Mouse (Mus musculus) bone marrow, adult 2 months (tissue): ENCODE results near the gene Thap8.

ENCODE experiments used
- CTCF ChIP-seq: fragments of 200-500 bp; IDR thresholded peaks from 2 replicates; pipeline ENCODE4 v1.5.1; 2011; ENCODE audit warnings: low read length, control low read depth; ENCODE audit not compliant: control insufficient read depth, insufficient read depth
- POLR2A ChIP-seq: fragments of 200-500 bp; IDR thresholded peaks from 2 replicates; pipeline ENCODE4 v1.6.1; 2011; ENCODE audit warnings: low read depth, mild to moderate bottlenecking, control low read depth, low read length, borderline replicate concordance; ENCODE audit not compliant: control insufficient read depth

- no peak for TF ChIP-seq POLR2A
- TF ChIP-seq CTCF, result no peak
Measured at GRCm38 (mm10) chr7:30251956-30252954, 27.6 kb upstream of the Thap8 start.
